Mouse (Mus musculus) ES-E14 (cell line): ENCODE results near the gene Tmem265.

ENCODE experiments used
- CHD2 ChIP-seq: IDR thresholded peaks from 2 replicates; pipeline ENCODE4 v1.6.1; 2014; ENCODE audit warnings: mild to moderate bottlenecking, low read depth, low read length, inconsistent platforms
- HCFC1 ChIP-seq: IDR thresholded peaks from 2 replicates; pipeline ENCODE4 v1.6.1; 2012; ENCODE audit warnings: low read length, inconsistent platforms, borderline replicate concordance; ENCODE audit not compliant: insufficient read depth
- MAFK ChIP-seq: IDR thresholded peaks from 2 replicates; pipeline ENCODE4 v1.6.1; 2014; ENCODE audit warnings: mild to moderate bottlenecking, low read depth, low read length, inconsistent platforms; ENCODE audit not compliant: insufficient read depth
- ZC3H11A ChIP-seq: IDR thresholded peaks from 2 replicates; pipeline ENCODE4 v1.6.1; 2012; ENCODE audit warnings: low read depth, mild to moderate bottlenecking, inconsistent platforms, low read length, borderline replicate concordance
- ZNF384 ChIP-seq: IDR thresholded peaks from 2 replicates; pipeline ENCODE4 v1.6.1; 2012; ENCODE audit warnings: low read depth, low read length, inconsistent platforms

GRCm38 (mm10) chr7:127513781-127514180 is 47.4 kb upstream of the Tmem265 start:
- TF ChIP-seq HCFC1, result no peak
- TF ChIP-seq ZC3H11A, result no peak
- TF ChIP-seq CHD2, result no peak
- no peak for TF ChIP-seq MAFK
- TF ChIP-seq ZNF384, result no peak
